Comparison of ENCODE assay signal across 23 mouse cellular contexts in genomic region chr12:79575041-79575541, GRCm38 (mm10).
DNase-seq lines count a peak whose midpoint lies in the region; ATAC-seq lines count a peak whose summit lies in the region.
"Had no signal": no experiment of that assay in that cellular context is flagged by ENCODE, and none has a peak within 500 bp of the region (broad histone marks: within the 10 kb centered on the region; RNA-seq: fewer than 3 reads in every experiment).

No protein-coding gene starts in this region.

- no peak overlapping the region for H3K9ac ChIP-seq in kidney, embryonic 15.5 days
- no peak overlapping the region for H3K9ac ChIP-seq in midbrain, embryonic 11.5 days (ENCODE audit: low read length)
- no peak overlapping the region for H3K9ac ChIP-seq in midbrain, embryonic 16.5 days (ENCODE audit: low read depth, low read length)
- H3K9ac ChIP-seq in embryonic facial prominence, embryonic 14.5 days (ENCODE audit: low read depth, low read length): no peak overlapping the region
- H3K9ac ChIP-seq in forebrain, embryonic 13.5 days: no peak overlapping the region
- H3K9ac ChIP-seq: forebrain, embryonic 12.5 days; forebrain, postnatal 0 days; heart, embryonic 15.5 days; hindbrain, embryonic 14.5 days had no signal

- H3K27me3 ChIP-seq in kidney, embryonic 15.5 days: no peaks in the 10 kb centered on the region
- H3K27me3 ChIP-seq in midbrain, embryonic 11.5 days (ENCODE audit: control insufficient read depth, insufficient read depth, low read length): no peaks in the 10 kb centered on the region
- no peaks in the 10 kb centered on the region for H3K27me3 ChIP-seq in midbrain, embryonic 16.5 days (ENCODE audit: control insufficient read depth, insufficient read depth, low read depth, low read length)
- no peaks in the 10 kb centered on the region for H3K27me3 ChIP-seq in embryonic facial prominence, embryonic 14.5 days (replicated peaks; ENCODE audit: control insufficient read depth, insufficient read depth, low read length)
- H3K27me3 ChIP-seq in forebrain, embryonic 13.5 days: no peaks in the 10 kb centered on the region
- H3K27me3 ChIP-seq: forebrain, embryonic 12.5 days; heart, embryonic 15.5 days had no signal

- H3K4me2 ChIP-seq in kidney, embryonic 15.5 days: no peak overlapping the region
- H3K4me2 ChIP-seq in midbrain, embryonic 11.5 days: no peak overlapping the region
- H3K4me2 ChIP-seq in midbrain, embryonic 16.5 days (ENCODE audit: low read length): no peak overlapping the region
- no peak overlapping the region for H3K4me2 ChIP-seq in embryonic facial prominence, embryonic 14.5 days (ENCODE audit: low read depth, low read length)
- H3K4me2 ChIP-seq in forebrain, embryonic 13.5 days: no peak overlapping the region
- H3K4me2 ChIP-seq: forebrain, embryonic 12.5 days; heart, embryonic 11.5 days; heart, embryonic 15.5 days; hindbrain, embryonic 14.5 days had no signal

- H3K36me3 ChIP-seq in kidney, embryonic 15.5 days: no peaks in the 10 kb centered on the region; the same call in 1 of the 2 replicates
- H3K36me3 ChIP-seq in midbrain, embryonic 11.5 days (ENCODE audit: control insufficient read depth, insufficient read depth, low read length): no peaks in the 10 kb centered on the region
- no peaks in the 10 kb centered on the region for H3K36me3 ChIP-seq in midbrain, embryonic 16.5 days (ENCODE audit: control insufficient read depth, insufficient read depth, low read length)
- no peaks in the 10 kb centered on the region for H3K36me3 ChIP-seq in embryonic facial prominence, embryonic 14.5 days (ENCODE audit: control insufficient read depth, insufficient read depth, low read length)
- no peaks in the 10 kb centered on the region for H3K36me3 ChIP-seq in forebrain, embryonic 13.5 days (ENCODE audit: poor library complexity, severe bottlenecking)
- H3K36me3 ChIP-seq: forebrain, embryonic 12.5 days; G1E; heart, embryonic 15.5 days; hindbrain, embryonic 10.5 days had no signal

- H3K4me3 ChIP-seq in kidney, embryonic 15.5 days (replicated peaks): no peak overlapping the region
- H3K4me3 ChIP-seq in midbrain, embryonic 11.5 days (ENCODE audit: low read depth, low read length): no peak overlapping the region
- no peak overlapping the region for H3K4me3 ChIP-seq in midbrain, embryonic 16.5 days (ENCODE audit: low read depth, low read length)
- no peak overlapping the region for H3K4me3 ChIP-seq in embryonic facial prominence, embryonic 14.5 days (ENCODE audit: low read depth, low read length)
- H3K4me3 ChIP-seq in forebrain, embryonic 13.5 days: no peak overlapping the region
- H3K4me3 ChIP-seq: forebrain, embryonic 12.5 days; heart, adult 2 months; heart, embryonic 15.5 days; hindbrain, embryonic 10.5 days had no signal

- peak; percentile 55 for ATAC-seq in kidney, embryonic 15.5 days (replicated peaks; ENCODE audit: low FRiP score)
- no peak for ATAC-seq in midbrain, embryonic 11.5 days (ENCODE audit: low FRiP score)
- ATAC-seq in midbrain, embryonic 16.5 days: no peak
- ATAC-seq in embryonic facial prominence, embryonic 14.5 days (ENCODE audit: low read depth): peak; percentile 32
- ATAC-seq in forebrain, embryonic 13.5 days: no peak
- ATAC-seq: activated CD4-positive, CD25-positive, alpha-beta regulatory T cell, adult 4 months; CD4-positive, CD25-positive, alpha-beta regulatory T cell, adult 4 months; forebrain, postnatal 0 days had no signal

- peaks cover 18% of the 10 kb centered on the region for H3K4me1 ChIP-seq in kidney, embryonic 15.5 days
- no peaks in the 10 kb centered on the region for H3K4me1 ChIP-seq in midbrain, embryonic 11.5 days (ENCODE audit: control insufficient read depth, insufficient read depth, low read length)
- H3K4me1 ChIP-seq in midbrain, embryonic 16.5 days (ENCODE audit: control insufficient read depth, insufficient read depth, low read length): no peaks in the 10 kb centered on the region
- peaks cover 16% of the 10 kb centered on the region for H3K4me1 ChIP-seq in embryonic facial prominence, embryonic 14.5 days (ENCODE audit: control insufficient read depth, insufficient read depth, low read length)
- H3K4me1 ChIP-seq in forebrain, embryonic 13.5 days: peaks cover 4% of the 10 kb centered on the region; the same call in 1 of the 2 replicates
- H3K4me1 ChIP-seq: heart, embryonic 15.5 days had no signal

- peak overlapping the region; percentile 86 for H3K27ac ChIP-seq in kidney, embryonic 15.5 days
- H3K27ac ChIP-seq in midbrain, embryonic 11.5 days (ENCODE audit: low read depth, low read length): no peak overlapping the region
- H3K27ac ChIP-seq in midbrain, embryonic 16.5 days (ENCODE audit: low read length): no peak overlapping the region
- H3K27ac ChIP-seq in embryonic facial prominence, embryonic 14.5 days (replicated peaks; ENCODE audit: low read depth, low read length): no peak overlapping the region
- no peak overlapping the region for H3K27ac ChIP-seq in forebrain, embryonic 13.5 days
- H3K27ac ChIP-seq: forebrain, embryonic 12.5 days; heart, adult 2 months; heart, embryonic 15.5 days; hindbrain, embryonic 14.5 days had no signal

- 0 out of 2 replicates have a peak, but pooled peaks cover 3% of the 10 kb centered on the region for H3K9me3 ChIP-seq in kidney, embryonic 15.5 days (replicated peaks)
- H3K9me3 ChIP-seq in midbrain, embryonic 11.5 days (ENCODE audit: control insufficient read depth, low read length): no peaks in the 10 kb centered on the region; the same call in 1 of the 2 replicates
- peaks cover 5% of the 10 kb centered on the region; the same call in 1 of the 2 replicates for H3K9me3 ChIP-seq in midbrain, embryonic 16.5 days (replicated peaks; ENCODE audit: control insufficient read depth, low read length, poor library complexity, severe bottlenecking)
- peaks cover 16% of the 10 kb centered on the region for H3K9me3 ChIP-seq in embryonic facial prominence, embryonic 14.5 days (ENCODE audit: control insufficient read depth, low read length)
- no peaks in the 10 kb centered on the region; the same call in 1 of the 2 replicates for H3K9me3 ChIP-seq in forebrain, embryonic 13.5 days (replicated peaks)
- H3K9me3 ChIP-seq: G1E; heart, embryonic 15.5 days had no signal

- 45% methylated on average over 7 of the region's 7 CpGs for WGBS in kidney, embryonic 15.5 days
- WGBS in midbrain, embryonic 11.5 days: 64% methylated on average over 7 of the region's 7 CpGs
- 55% methylated on average over 7 of the region's 7 CpGs for WGBS in midbrain, embryonic 16.5 days
- WGBS in embryonic facial prominence, embryonic 14.5 days: 52% methylated on average over 7 of the region's 7 CpGs
- WGBS in forebrain, embryonic 13.5 days: 66% methylated on average over 7 of the region's 7 CpGs

- no peak for DNase-seq in kidney, postnatal 14 days
- peak; percentile 79 for DNase-seq in midbrain, embryonic 11.5 days (ENCODE audit: low spot score, missing footprints)
- peak; percentile 80 for DNase-seq in Muller cell, postnatal 12 days (ENCODE audit: inconsistent ontology term)
- DNase-seq in embryonic facial prominence, embryonic 14.5 days (ENCODE audit: low spot score): peak; percentile 44
- DNase-seq: adrenal gland, postnatal 14 days; cerebellum, adult 11-12 months; cerebellum, adult 9-11 months; cerebellum, postnatal 36 days; forebrain, postnatal 0 days; gastrocnemius, postnatal 14 days; heart, adult 2 months; heart, postnatal 14 days had no signal

Comparison
In these comparisons a context has a peak if more than half of its experiments do, and no peak if none do; other contexts are left out.
1. ATAC-seq: peak in kidney, embryonic 15.5 days (single experiment) and embryonic facial prominence, embryonic 14.5 days (single experiment); none in midbrain, embryonic 11.5 days (single experiment), midbrain, embryonic 16.5 days (single experiment) and forebrain, embryonic 13.5 days (single experiment).